Mouse (Mus musculus): ENCODE results near the gene Gm11983. TPM values are rescaled to one million over a fixed set of nuclear protein-coding genes. Genes with fewer than 3 reads are reported as not detected.

Gene Gm11983
- total RNA-seq, 2 experiments from 2014 or later = not detected

Other genes starting within 250 kb of the Gm11983 start
- gene Nacad, start 231.6 kb downstream of the Gm11983 start, total RNA-seq (2021) = 10 to 100 TPM; 39.0 to 48.5 TPM
- gene Tbrg4, start 211.6 kb downstream of the Gm11983 start, total RNA-seq (2021) = 10 to 100 TPM; 40.4 to 47.9 TPM
- gene Wap, start 199.0 kb downstream of the Gm11983 start, total RNA-seq (2021) = not detected
- 1 to 10 TPM; 4.8 to 4.9 TPM for gene Ramp3, start 179.1 kb downstream of the Gm11983 start, total RNA-seq (2021)
- 100 to 1,000 TPM; 345 to 379 TPM for gene Adcy1, start 225.8 kb upstream of the Gm11983 start, total RNA-seq (2021)